Mouse (Mus musculus) kidney, embryonic 14.5 days (tissue): Measurements from ENCODE around the gene Sumf1. TPM values are rescaled to one million over a fixed set of nuclear protein-coding genes. Genes with fewer than 3 reads are reported as not detected.

Experiments
- ATAC-seq: fragments of 200-750 bp; cut with Nextera tagmentation; 2 replicates; pipeline ENCODE4 v1.8.0; 2017; ENCODE audit warnings: moderate number of reproducible peaks, mild to moderate bottlenecking, moderate TSS enrichment, moderate library complexity; ENCODE audit not compliant: low FRiP score, low TSS enrichment
- H3K27ac ChIP-seq: fragments of 300-500 bp; sonication (generic); 2 replicates; pipeline ENCODE4 v1.5.1; 2014; ENCODE audit warnings: low read depth, mild to moderate bottlenecking, low read length, moderate library complexity, mixed read lengths
- H3K27me3 ChIP-seq: fragments of 300-500 bp; sonication (generic); 2 replicates; pipeline ENCODE4 v1.6.1; 2014; ENCODE audit warnings: mild to moderate bottlenecking, low read length; ENCODE audit not compliant: control insufficient read depth, insufficient read depth
- H3K36me3 ChIP-seq: fragments of 300-500 bp; sonication (generic); 2 replicates; pipeline ENCODE4 v1.6.1; 2014; ENCODE audit warnings: low read length, mixed read lengths; ENCODE audit not compliant: control insufficient read depth, insufficient read depth
- H3K4me1 ChIP-seq: fragments of 300-500 bp; sonication (generic); 2 replicates; pipeline ENCODE4 v1.6.1; 2014; ENCODE audit warnings: low read length, mixed read lengths; ENCODE audit not compliant: control insufficient read depth, insufficient read depth
- H3K4me2 ChIP-seq: fragments of 300-500 bp; sonication (generic); replicated peaks from 2 replicates; pipeline ENCODE4 v1.6.1; 2014; ENCODE audit warnings: low read depth, mild to moderate bottlenecking, low read length
- H3K4me3 ChIP-seq: fragments of 300-500 bp; sonication (generic); 2 replicates; pipeline ENCODE4 v1.5.1; 2014; ENCODE audit warnings: mild to moderate bottlenecking, low read length
- H3K9ac ChIP-seq: fragments of 300-500 bp; sonication (generic); 2 replicates; pipeline ENCODE4 v1.6.1; 2014; ENCODE audit warnings: low read depth, mild to moderate bottlenecking, low read length, moderate library complexity
- H3K9me3 ChIP-seq: fragments of 300-500 bp; sonication (generic); 2 replicates; pipeline ENCODE4 v1.6.1; 2016; ENCODE audit warnings: low read length; ENCODE audit not compliant: control insufficient read depth
- WGBS: fragments of 180-500 bp; shearing (Covaris S2); extraction: QIAGEN DNeasy Blood & Tissue Kit; methylation state at CpG from one replicate; pipeline ENCODE4 v1.1.7; 2014; 5-methylcytosine and 5-hydroxymethylcytosine counted together
- polyA plus RNA-seq: library from polyadenylated mRNA; unstranded; fragments of >200 nt; fragmentation: Nextera tagmentation; extraction: Ambion mirVana; gene quantifications from 2 replicates; pipeline ENCODE4 v1.2.1, GENCODE M21; 2014

The Sumf1 gene
- polyA plus RNA-seq, 1 experiment from 2014 or later, result 26.8 TPM

DNA sequence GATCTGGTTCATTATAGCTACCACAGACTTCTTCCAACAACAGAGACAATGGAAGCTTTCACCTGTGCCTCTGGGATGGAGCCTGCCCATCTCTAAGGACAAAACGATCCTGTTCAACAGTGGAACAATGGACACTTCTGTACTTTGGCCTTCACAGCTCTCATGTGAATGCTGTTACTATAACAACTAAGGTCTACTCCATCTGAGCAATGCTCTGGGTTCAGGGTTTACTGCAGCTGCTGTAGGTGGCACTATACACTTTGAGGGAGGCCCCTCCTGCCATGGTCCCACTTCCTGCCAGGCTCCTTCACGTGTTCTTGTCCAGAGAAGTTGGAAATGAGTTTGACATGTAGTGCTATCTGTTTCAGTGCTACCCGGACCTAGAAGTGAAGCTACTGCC lies 36.9 kb downstream of the Sumf1 start:
- H3K27me3 ChIP-seq, result no peaks in the 10 kb centered on the region
- no peak overlapping the region for H3K27ac ChIP-seq
- no peak overlapping the region for H3K9ac ChIP-seq
- ATAC-seq, result no peak
- H3K4me3 ChIP-seq, result no peak overlapping the region
- H3K36me3 ChIP-seq, result no peaks in the 10 kb centered on the region
- no peak overlapping the region for H3K4me2 ChIP-seq
- H3K9me3 ChIP-seq, result no peaks in the 10 kb centered on the region
- H3K4me1 ChIP-seq, result no peaks in the 10 kb centered on the region
- 81% methylated on average over 3 of the region's 3 CpGs for WGBS

DNA sequence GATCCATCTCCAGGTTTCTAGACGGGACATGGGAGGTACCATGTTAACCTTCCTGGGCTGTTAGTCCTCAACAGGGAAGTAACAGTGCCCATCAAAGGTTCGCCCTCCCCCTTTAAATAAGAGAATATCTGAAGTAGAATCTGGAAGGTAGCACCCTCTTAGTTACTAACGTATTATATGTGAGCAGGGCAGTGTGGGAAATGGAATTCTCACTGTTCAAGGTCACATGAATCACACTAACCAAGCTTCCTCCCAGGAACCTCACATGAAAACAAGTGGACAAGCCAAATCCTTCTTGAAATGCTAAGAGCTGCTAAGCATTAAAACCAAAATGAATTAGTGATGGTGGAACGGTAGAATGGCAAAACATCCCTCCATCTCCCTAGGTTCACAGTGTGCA lies 38.7 kb downstream of the Sumf1 start:
- Histone ChIP-seq H3K4me2 (no peak overlapping the region), H3K27ac (no peak overlapping the region), H3K4me3 (no peak overlapping the region), H3K9ac (no peak overlapping the region), H3K4me1 (no peaks in the 10 kb centered on the region), H3K27me3 (no peaks in the 10 kb centered on the region), H3K36me3 (no peaks in the 10 kb centered on the region), H3K9me3 (no peaks in the 10 kb centered on the region)
- WGBS, result 84% methylated on average over 4 of the region's 4 CpGs
- no peak for ATAC-seq

DNA sequence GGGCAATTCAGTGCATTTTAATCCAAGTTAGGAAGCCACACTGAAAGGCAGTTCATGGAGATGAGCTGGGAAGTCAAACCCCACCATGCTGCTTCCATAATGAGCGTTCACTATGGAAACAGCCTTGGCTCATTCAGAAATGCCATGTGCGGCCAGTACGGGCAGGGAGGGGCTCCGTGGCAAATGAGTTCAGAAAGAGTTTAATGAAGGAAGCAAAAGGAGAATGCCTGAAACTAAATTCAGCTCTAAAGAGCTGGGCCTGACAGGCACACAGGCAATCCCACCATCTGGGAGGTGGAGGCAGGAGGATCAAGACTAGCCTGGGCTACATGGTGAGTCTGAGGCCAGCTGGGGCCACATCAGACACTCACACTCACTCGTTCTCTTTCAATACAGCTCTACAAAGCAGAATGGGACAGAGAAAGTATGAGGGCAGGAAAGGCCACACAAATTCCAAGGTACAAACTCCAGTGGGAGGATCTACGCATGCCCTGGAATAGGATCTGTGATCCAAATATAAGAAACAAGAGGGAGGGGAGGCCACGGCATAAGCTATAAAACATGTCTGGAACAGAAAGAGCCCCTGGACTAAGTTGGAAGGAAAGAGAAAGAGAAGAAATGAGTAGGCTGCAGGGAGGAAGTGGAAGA lies 39.3 kb downstream of the Sumf1 start:
- Histone ChIP-seq H3K9ac (no peak overlapping the region), H3K4me3 (no peak overlapping the region), H3K36me3 (no peaks in the 10 kb centered on the region), H3K4me1 (no peaks in the 10 kb centered on the region), H3K9me3 (no peaks in the 10 kb centered on the region), H3K27me3 (no peaks in the 10 kb centered on the region), H3K4me2 (no peak overlapping the region), H3K27ac (no peak overlapping the region)
- WGBS, result 85% methylated on average over 7 of the region's 7 CpGs
- ATAC-seq, result no peak

DNA sequence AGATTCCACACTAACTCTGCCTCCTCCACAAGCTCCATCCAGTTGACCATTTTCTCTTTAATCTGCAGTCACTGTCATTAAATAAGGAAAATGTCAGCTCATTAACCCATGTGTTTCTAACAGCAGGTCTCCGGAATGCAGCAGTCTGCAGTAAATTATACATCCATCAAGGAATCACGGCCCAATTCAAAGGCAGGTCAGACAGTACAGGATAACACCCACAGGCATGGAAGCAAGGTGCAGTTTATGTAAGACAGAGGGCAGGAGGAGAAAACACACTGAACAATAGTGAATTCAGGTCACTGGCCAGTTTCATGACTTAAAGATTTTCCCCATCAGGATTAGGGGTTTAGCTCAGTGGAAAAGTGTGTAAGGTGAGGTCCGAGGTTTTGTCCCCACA lies 40.1 kb downstream of the Sumf1 start:
- Histone ChIP-seq H3K4me3 (no peak overlapping the region), H3K27me3 (no peaks in the 10 kb centered on the region), H3K9me3 (no peaks in the 10 kb centered on the region), H3K27ac (no peak overlapping the region), H3K4me1 (no peaks in the 10 kb centered on the region), H3K36me3 (no peaks in the 10 kb centered on the region), H3K4me2 (no peak overlapping the region), H3K9ac (no peak overlapping the region)
- no peak for ATAC-seq
- WGBS, result 54% methylated on average over 3 of the region's 3 CpGs

DNA sequence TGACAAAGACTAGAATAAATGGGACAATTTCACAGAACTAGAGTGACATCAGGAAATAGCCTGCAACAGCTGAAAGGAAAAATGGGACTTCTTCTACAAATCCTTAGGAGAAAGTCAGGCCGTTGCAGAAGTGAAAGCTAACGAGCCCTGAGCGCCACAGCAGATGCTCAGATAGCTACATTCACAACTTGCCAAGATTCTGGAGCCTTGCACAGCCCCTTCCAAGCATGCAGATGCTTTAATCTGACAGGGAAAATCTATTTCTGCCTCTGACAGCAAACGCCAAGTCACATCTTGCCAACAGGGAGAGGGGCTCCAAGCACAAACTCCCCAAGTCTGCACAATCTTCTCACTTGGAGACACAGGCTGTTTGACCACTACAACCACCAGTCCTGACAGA lies 42.6 kb downstream of the Sumf1 start:
- Histone ChIP-seq H3K27ac (no peak overlapping the region), H3K4me2 (no peak overlapping the region), H3K36me3 (no peaks in the 10 kb centered on the region), H3K9me3 (no peaks in the 10 kb centered on the region), H3K4me3 (no peak overlapping the region), H3K9ac (no peak overlapping the region), H3K4me1 (no peaks in the 10 kb centered on the region), H3K27me3 (no peaks in the 10 kb centered on the region)
- no peak for ATAC-seq
- WGBS, result 85% methylated on average over 4 of the region's 4 CpGs

DNA sequence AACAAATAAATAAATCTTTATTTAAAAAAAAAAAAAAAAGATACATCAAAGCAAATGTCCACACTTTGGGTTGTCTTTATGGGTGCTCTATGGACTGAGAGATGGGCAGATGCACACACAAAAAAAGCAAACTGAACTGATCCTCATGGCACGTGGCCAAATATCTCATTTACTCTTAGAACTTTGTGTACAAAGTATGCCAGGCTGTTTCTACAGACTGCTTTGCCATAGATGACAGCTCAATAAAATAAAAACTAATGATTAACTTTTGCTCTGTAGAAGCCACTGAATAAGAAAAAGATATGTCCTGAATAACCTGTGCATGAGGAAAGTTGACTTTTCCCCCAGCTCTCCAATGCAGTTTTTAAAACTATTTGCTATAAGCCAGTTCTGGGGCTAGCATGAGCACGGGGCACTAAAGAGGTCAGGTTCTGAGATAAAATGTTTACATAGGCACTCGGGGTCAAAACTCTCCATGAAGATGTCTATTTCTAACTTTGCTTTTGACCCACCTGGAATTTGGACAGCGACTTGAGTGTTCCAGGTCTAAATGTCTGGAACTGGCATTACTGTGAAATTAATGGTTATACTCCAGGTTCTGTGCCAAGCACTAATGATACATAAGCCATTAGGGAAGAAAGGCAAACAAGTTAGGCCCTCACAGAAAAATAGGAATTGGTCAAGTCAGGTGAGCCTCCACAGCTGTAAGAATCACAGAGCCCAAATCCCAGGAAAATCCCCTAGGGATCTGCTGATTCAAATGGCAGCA lies 44.5 kb downstream of the Sumf1 start:
- 84% methylated on average over 4 of the region's 4 CpGs for WGBS
- no peak for ATAC-seq

DNA sequence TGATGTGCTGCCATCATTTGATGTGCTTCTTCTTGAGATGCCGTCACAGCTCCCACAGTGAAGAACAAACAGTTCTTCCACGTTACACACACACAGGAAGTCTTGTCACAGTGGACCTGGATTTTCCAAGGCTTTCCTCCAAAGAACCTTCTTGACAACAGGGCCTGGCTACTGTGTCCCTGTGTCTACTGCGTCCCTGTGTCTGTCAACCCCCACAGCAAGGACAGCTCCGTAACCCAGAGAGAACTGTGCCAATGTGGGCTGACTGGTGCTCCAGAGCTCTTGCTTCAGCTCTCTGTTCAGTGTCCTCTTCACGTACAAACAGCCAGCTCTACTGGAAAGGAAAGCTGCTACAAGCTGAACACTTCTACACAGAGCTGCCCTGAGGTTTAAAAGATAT lies 48.4 kb downstream of the Sumf1 start:
- no peak for ATAC-seq
- Histone ChIP-seq H3K4me1 (no peaks in the 10 kb centered on the region), H3K9ac (no peak overlapping the region), H3K4me3 (no peak overlapping the region), H3K9me3 (no peaks in the 10 kb centered on the region), H3K27ac (no peak overlapping the region), H3K36me3 (no peaks in the 10 kb centered on the region), H3K27me3 (no peaks in the 10 kb centered on the region), H3K4me2 (no peak overlapping the region)
- WGBS, result 90% methylated on average over 5 of the region's 5 CpGs

More for the DNA sequence above, 44.5 kb downstream of the Sumf1 start:
- no peaks in the 10 kb centered on the region for H3K36me3 ChIP-seq
- H3K27ac ChIP-seq, result no peak overlapping the region
- no peaks in the 10 kb centered on the region for H3K27me3 ChIP-seq
- H3K9ac ChIP-seq, result no peak overlapping the region
- H3K4me1 ChIP-seq, result no peaks in the 10 kb centered on the region
- H3K9me3 ChIP-seq, result no peaks in the 10 kb centered on the region
- no peak overlapping the region for H3K4me3 ChIP-seq
- H3K4me2 ChIP-seq, result no peak overlapping the region

DNA sequence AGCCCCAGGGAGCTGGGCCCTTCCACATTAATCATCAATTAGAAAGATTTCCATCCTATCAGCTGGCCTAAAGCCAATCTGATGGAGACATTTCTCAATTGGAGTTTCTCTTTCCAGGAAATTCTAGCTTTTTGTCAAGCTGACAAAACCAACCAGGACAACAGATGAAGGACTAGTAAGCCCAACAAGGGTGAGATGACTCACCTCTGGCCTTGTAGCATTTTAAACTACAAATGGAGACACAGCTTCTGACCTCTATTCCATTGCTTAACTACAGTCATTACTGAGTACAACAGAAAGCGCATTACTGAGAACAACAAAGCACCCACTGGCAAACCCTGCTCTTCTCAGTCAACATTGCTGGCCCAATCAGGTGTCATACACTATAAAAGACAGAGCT lies 49.1 kb downstream of the Sumf1 start:
- Histone ChIP-seq H3K27me3 (no peaks in the 10 kb centered on the region), H3K9ac (no peak overlapping the region), H3K27ac (no peak overlapping the region), H3K9me3 (no peaks in the 10 kb centered on the region), H3K4me2 (no peak overlapping the region), H3K4me3 (no peak overlapping the region), H3K36me3 (no peaks in the 10 kb centered on the region), H3K4me1 (no peaks in the 10 kb centered on the region)
- 94% methylated on average over 1 of the region's 1 CpGs for WGBS
- no peak for ATAC-seq

DNA sequence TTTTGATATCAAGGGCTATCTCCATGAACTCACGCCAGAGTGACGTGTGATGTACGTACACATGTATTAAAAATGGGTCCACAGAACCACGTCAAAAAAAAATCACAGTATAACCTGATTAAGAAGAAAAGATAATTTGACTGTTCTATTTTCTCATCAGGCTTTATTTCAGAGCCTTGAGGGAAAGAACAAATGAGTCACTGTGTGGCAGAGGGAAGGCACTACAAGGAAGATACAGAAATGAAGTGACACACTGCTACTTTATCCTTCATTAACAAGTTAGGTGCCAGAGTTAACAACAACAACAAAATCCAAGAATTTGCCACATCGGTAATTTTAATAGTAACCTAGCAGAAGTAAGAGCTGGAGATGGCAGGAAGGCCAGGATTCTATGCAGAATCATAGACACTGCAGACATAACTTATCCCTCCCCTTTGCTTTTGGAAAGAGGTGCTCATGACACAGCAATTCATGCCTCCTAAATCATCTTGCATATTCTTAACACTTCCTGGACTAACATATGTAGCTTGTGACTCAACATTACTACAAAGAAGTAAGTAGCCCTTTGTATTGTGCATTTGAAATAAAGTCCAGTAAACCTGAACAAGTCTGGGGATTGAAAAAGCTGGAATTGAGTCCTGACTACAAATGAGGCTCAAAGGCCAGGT lies 53.0 kb downstream of the Sumf1 start:
- no peaks in the 10 kb centered on the region for H3K36me3 ChIP-seq
- no peak overlapping the region for H3K9ac ChIP-seq
- no peak overlapping the region for H3K27ac ChIP-seq
- no peak for ATAC-seq
- H3K4me1 ChIP-seq, result no peaks in the 10 kb centered on the region
- no peak overlapping the region for H3K4me3 ChIP-seq
- no peaks in the 10 kb centered on the region for H3K27me3 ChIP-seq
- WGBS, result 92% methylated on average over 5 of the region's 5 CpGs
- no peak overlapping the region for H3K4me2 ChIP-seq
- H3K9me3 ChIP-seq, result no peaks in the 10 kb centered on the region
